In the genomic region with DNA sequence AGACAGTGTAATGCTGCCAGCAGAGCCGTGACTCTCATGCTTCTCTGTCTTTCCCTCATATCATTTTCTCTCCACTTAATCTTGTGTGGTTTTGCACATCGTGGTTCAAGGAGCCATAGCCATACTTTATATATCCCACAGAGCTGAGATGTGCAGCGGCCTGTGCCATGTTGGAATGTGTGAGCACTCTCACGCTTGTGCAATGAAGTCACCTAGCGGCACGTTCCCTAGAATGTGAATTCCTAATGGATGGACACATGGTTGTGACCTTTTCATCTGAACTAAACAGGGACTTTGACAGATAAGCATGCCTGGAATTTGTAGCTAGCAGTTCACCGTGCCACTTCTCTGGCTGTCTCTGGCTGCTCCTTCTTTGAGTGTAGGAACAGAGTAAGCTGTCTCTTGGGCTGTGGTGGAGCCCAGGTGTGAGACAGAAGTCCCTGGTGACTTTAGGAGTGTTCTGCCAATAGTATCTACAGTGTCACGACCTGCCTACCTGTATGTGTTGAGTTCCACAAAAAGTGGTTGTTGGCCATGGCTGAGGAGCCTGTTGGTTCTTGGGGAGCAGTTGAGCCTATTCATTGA, we compare ENCODE assay signal across 26 mouse cellular contexts.
A peak's percentile ranks its signal among the peaks of the same experiment; 100 is the strongest.
DNase-seq lines count a peak whose midpoint lies in the region; ATAC-seq and TF ChIP-seq lines count a peak whose summit lies in the region.
"Had no signal": no experiment of that assay in that cellular context is flagged by ENCODE, and none has a peak within 500 bp of the region (broad histone marks: within the 10 kb centered on the region; RNA-seq: fewer than 3 reads in every experiment).

No protein-coding gene starts in this region.

- POLR2A ChIA-PET in Patski (lab: Charles Lee) = interaction anchor here (0.8 to 3.3 kb wide), 6 partner anchors 12 to 177 kb away, joined by 3 to 18 read pairs (median 4); partner anchors contain the start of gene Stc2

- no peaks in the 10 kb centered on the region for H3K9me3 ChIP-seq in intestine, embryonic 14.5 days (ENCODE audit: control insufficient read depth, low read length)
- H3K9me3 ChIP-seq in intestine, embryonic 15.5 days = no peaks in the 10 kb centered on the region
- no peaks in the 10 kb centered on the region for H3K9me3 ChIP-seq in heart, embryonic 12.5 days (replicated peaks)
- no peaks in the 10 kb centered on the region for H3K9me3 ChIP-seq in hindbrain, embryonic 13.5 days
- H3K9me3 ChIP-seq: embryonic facial prominence, embryonic 15.5 days; forebrain, embryonic 15.5 days; limb, embryonic 13.5 days; liver, embryonic 13.5 days; megakaryocyte, embryonic 14.5 days; midbrain, embryonic 13.5 days had no signal

- in situ Hi-C loops in Patski (cut with MboI; ENCODE audit: low pct_unique_long_range_greater_than_20kb) = no loop called here

- CTCF ChIA-PET in Patski (lab: Charles Lee) = interaction anchor here (1.0 to 2.1 kb wide), 12 partner anchors 10 to 174 kb away, joined by 3 to 7 read pairs (median 4); no protein-coding TSS in a partner anchor

- intact Hi-C loops in heart, postnatal 10 days (cut with DNase I) = no loop called here

- H3K27ac ChIP-seq in intestine, embryonic 14.5 days (ENCODE audit: low read depth) = no peak overlapping the region
- H3K27ac ChIP-seq in intestine, embryonic 15.5 days = no peak overlapping the region
- 0 out of 2 replicates have a peak overlapping the region, but pooled peaks have one; percentile 2 for H3K27ac ChIP-seq in heart, embryonic 12.5 days (ENCODE audit: poor library complexity, severe bottlenecking)
- no peak overlapping the region for H3K27ac ChIP-seq in hindbrain, embryonic 13.5 days
- H3K27ac ChIP-seq: embryonic facial prominence, embryonic 15.5 days; forebrain, embryonic 15.5 days; hindbrain, embryonic 14.5 days; layer of hippocampus, adult 2 months; limb, embryonic 13.5 days; liver, embryonic 13.5 days; midbrain, embryonic 13.5 days; stomach, postnatal 0 days had no signal

- DNase-seq in intestine, embryonic 14.5 days (ENCODE audit: low spot score) = peak; percentile 12
- peak; percentile 75 for DNase-seq in Patski (ENCODE audit: low read depth, low spot score)
- peak; percentile 61 to 69 for DNase-seq in heart, postnatal 10 days
- DNase-seq in layer of hippocampus, postnatal 36 days = no peak
- DNase-seq: adrenal gland, postnatal 14 days; cerebellum, adult 8-10 months; cerebellum, postnatal 36 days; kidney, adult 8-10 months; kidney, postnatal 25 days; liver, embryonic 13.5 days; lung, embryonic 14.5 days; lung, postnatal 36 days; right cerebral cortex, postnatal 14 days; thymus, postnatal 14 days had no signal

- H3K4me3 ChIP-seq in intestine, embryonic 14.5 days (ENCODE audit: low read depth, low read length) = no peak overlapping the region
- H3K4me3 ChIP-seq in intestine, embryonic 15.5 days (replicated peaks) = no peak overlapping the region
- no peak overlapping the region for H3K4me3 ChIP-seq in heart, embryonic 12.5 days
- no peak overlapping the region for H3K4me3 ChIP-seq in hindbrain, embryonic 13.5 days
- H3K4me3 ChIP-seq: embryonic facial prominence, embryonic 15.5 days; forebrain, embryonic 15.5 days; layer of hippocampus, adult 2 months; limb, embryonic 13.5 days; liver, embryonic 13.5 days; megakaryocyte, embryonic 14.5 days; midbrain, embryonic 13.5 days had no signal

- H3K4me2 ChIP-seq in intestine, embryonic 14.5 days (ENCODE audit: low read length) = no peak overlapping the region
- H3K4me2 ChIP-seq in intestine, embryonic 15.5 days (replicated peaks) = no peak overlapping the region
- H3K4me2 ChIP-seq in heart, embryonic 12.5 days = no peak overlapping the region
- no peak overlapping the region for H3K4me2 ChIP-seq in hindbrain, embryonic 13.5 days
- H3K4me2 ChIP-seq: embryonic facial prominence, embryonic 15.5 days; forebrain, embryonic 15.5 days; hindbrain, embryonic 14.5 days; limb, embryonic 13.5 days; liver, embryonic 13.5 days; lung, embryonic 14.5 days; midbrain, embryonic 13.5 days had no signal

- ATAC-seq in intestine, embryonic 14.5 days (replicated peaks; ENCODE audit: low FRiP score, low TSS enrichment, low read depth) = no peak
- ATAC-seq in intestine, embryonic 15.5 days = no peak
- ATAC-seq in Patski = peak; percentile 90
- ATAC-seq in heart, embryonic 12.5 days (ENCODE audit: insufficient number of reproducible peaks, low FRiP score) = peak; percentile 42; the same call in 1 of the 2 replicates
- ATAC-seq in hindbrain, embryonic 13.5 days (ENCODE audit: low FRiP score) = no peak
- ATAC-seq: forebrain, embryonic 15.5 days; inflammation-experienced regulatory T-cells, adult 6 months; midbrain, embryonic 13.5 days had no signal

- H3K36me3 ChIP-seq in intestine, embryonic 14.5 days (ENCODE audit: control insufficient read depth, insufficient read depth, low read length) = no peaks in the 10 kb centered on the region
- H3K36me3 ChIP-seq in intestine, embryonic 15.5 days = no peaks in the 10 kb centered on the region
- H3K36me3 ChIP-seq in heart, embryonic 12.5 days = no peaks in the 10 kb centered on the region
- no peaks in the 10 kb centered on the region for H3K36me3 ChIP-seq in hindbrain, embryonic 13.5 days
- H3K36me3 ChIP-seq: embryonic facial prominence, embryonic 15.5 days; forebrain, embryonic 15.5 days; limb, embryonic 13.5 days; liver, embryonic 13.5 days; midbrain, embryonic 13.5 days had no signal

- H3K4me1 ChIP-seq in intestine, embryonic 14.5 days (replicated peaks; ENCODE audit: control insufficient read depth, insufficient read depth, low read length) = no peaks in the 10 kb centered on the region
- H3K4me1 ChIP-seq in intestine, embryonic 15.5 days (replicated peaks) = no peaks in the 10 kb centered on the region
- peaks cover 22% of the 10 kb centered on the region for H3K4me1 ChIP-seq in heart, embryonic 12.5 days (replicated peaks)
- no peaks in the 10 kb centered on the region for H3K4me1 ChIP-seq in hindbrain, embryonic 13.5 days (replicated peaks)
- H3K4me1 ChIP-seq: embryonic facial prominence, embryonic 15.5 days; forebrain, embryonic 15.5 days; limb, embryonic 13.5 days; liver, embryonic 13.5 days; midbrain, embryonic 13.5 days had no signal

- H3K9ac ChIP-seq in intestine, embryonic 14.5 days (ENCODE audit: low read length) = no peak overlapping the region
- H3K9ac ChIP-seq in intestine, embryonic 15.5 days = no peak overlapping the region
- no peak overlapping the region for H3K9ac ChIP-seq in heart, embryonic 12.5 days
- H3K9ac ChIP-seq in hindbrain, embryonic 13.5 days = no peak overlapping the region
- H3K9ac ChIP-seq: embryonic facial prominence, embryonic 15.5 days; forebrain, embryonic 15.5 days; hindbrain, embryonic 14.5 days; limb, embryonic 13.5 days; liver, embryonic 13.5 days; lung, embryonic 14.5 days; midbrain, embryonic 13.5 days had no signal

- WGBS in intestine, embryonic 14.5 days = 76% methylated on average over 8 of the region's 8 CpGs
- 73% methylated on average over 8 of the region's 8 CpGs for WGBS in intestine, embryonic 15.5 days
- WGBS in heart, embryonic 12.5 days = 36% methylated on average over 8 of the region's 8 CpGs
- 87% methylated on average over 8 of the region's 8 CpGs for WGBS in hindbrain, embryonic 13.5 days

- TF ChIP-seq CTCF in Patski (IDR thresholded peaks at IDR 0.05) = peak; percentile 18

- H3K27me3 ChIP-seq in intestine, embryonic 14.5 days (replicated peaks; ENCODE audit: control insufficient read depth, insufficient read depth, low read length) = no peaks in the 10 kb centered on the region
- H3K27me3 ChIP-seq in intestine, embryonic 15.5 days (replicated peaks) = no peaks in the 10 kb centered on the region
- no peaks in the 10 kb centered on the region for H3K27me3 ChIP-seq in Patski
- H3K27me3 ChIP-seq in heart, embryonic 12.5 days (replicated peaks) = no peaks in the 10 kb centered on the region
- H3K27me3 ChIP-seq in hindbrain, embryonic 13.5 days = no peaks in the 10 kb centered on the region
- H3K27me3 ChIP-seq: embryonic facial prominence, embryonic 15.5 days; forebrain, embryonic 15.5 days; limb, embryonic 13.5 days; liver, embryonic 13.5 days; megakaryocyte, embryonic 14.5 days; midbrain, embryonic 13.5 days had no signal

Comparison
In these comparisons a context has a peak if more than half of its experiments do, and no peak if none do; other contexts are left out.
1. ATAC-seq: peak in Patski (single experiment) and heart, embryonic 12.5 days (single experiment); none in intestine, embryonic 14.5 days (single experiment), intestine, embryonic 15.5 days (single experiment) and hindbrain, embryonic 13.5 days (single experiment).
2. DNase-seq: peak in intestine, embryonic 14.5 days (single experiment), Patski (single experiment) and heart, postnatal 10 days (2 of 2); none in layer of hippocampus, postnatal 36 days (0 of 2).